Mouse (Mus musculus) C2C12 (cell line): ENCODE measurements around the gene Rtl1. TPM values are rescaled to one million over a fixed set of nuclear protein-coding genes. Genes with fewer than 3 reads are reported as not detected.

Experiments
- H3K27me3 ChIP-seq: one replicate; pipeline ENCODE4 v1.6.1; 2011; ENCODE audit not compliant: control insufficient read depth, insufficient read depth, insufficient read length
- H3K36me3 ChIP-seq: one replicate; pipeline ENCODE4 v1.6.1; 2011; ENCODE audit not compliant: control insufficient read depth, insufficient read depth
- H3K4me3 ChIP-seq: one replicate; pipeline ENCODE4 v1.5.1; 2011; ENCODE audit warnings: mild to moderate bottlenecking, control low read depth; ENCODE audit not compliant: poor library complexity, insufficient read depth, severe bottlenecking
- H3K79me2 ChIP-seq: one replicate; pipeline ENCODE4 v1.6.1; 2011; ENCODE audit not compliant: control insufficient read depth, insufficient read depth
- H3K79me3 ChIP-seq: one replicate; pipeline ENCODE4 v1.6.1; 2011; ENCODE audit warnings: low read depth, control low read depth
- H3ac ChIP-seq: one replicate; pipeline ENCODE3; 2011; ENCODE audit warnings: low read depth; ENCODE audit not compliant: control insufficient read depth, insufficient read length
- CEBPB ChIP-seq: IDR thresholded peaks from one replicate; pipeline ENCODE4 v1.6.1; 2011; ENCODE audit warnings: low read depth, mild to moderate bottlenecking, control low read depth, moderate library complexity
- CTCF ChIP-seq: IDR thresholded peaks from one replicate; pipeline ENCODE4 v1.5.1; 2011; ENCODE audit not compliant: control insufficient read depth, insufficient read depth, insufficient read length
- FOSL1 ChIP-seq: IDR thresholded peaks from one replicate; pipeline ENCODE4 v1.8.0; 2011; ENCODE audit warnings: mild to moderate bottlenecking, low read length; ENCODE audit not compliant: poor library complexity, insufficient read depth, severe bottlenecking
- MAX ChIP-seq: IDR thresholded peaks from one replicate; pipeline ENCODE4 v1.6.1; 2011; ENCODE audit warnings: mild to moderate bottlenecking, control low read depth
- MYOD1 ChIP-seq: IDR thresholded peaks from one replicate; pipeline ENCODE4 v1.6.1; 2011; ENCODE audit warnings: low read depth; ENCODE audit not compliant: control insufficient read depth, insufficient read length
- MYOG ChIP-seq: IDR thresholded peaks from one replicate; pipeline ENCODE4 v1.6.1; 2011; ENCODE audit not compliant: control insufficient read depth, insufficient read length; ENCODE audit errors: extremely low read depth
- USF1 ChIP-seq: IDR thresholded peaks from one replicate; pipeline ENCODE4 v1.6.1; 2011; ENCODE audit warnings: low read depth, mild to moderate bottlenecking, control low read depth, moderate library complexity
- polyA plus RNA-seq: library from polyadenylated mRNA; unstranded; fragments of >200 nt; fragmentation: generic; extraction: Trizol; gene quantifications from one replicate; pipeline ENCODE4 v1.2.1, GENCODE M21; 2012; ENCODE audit warnings: missing spikeins

The Rtl1 gene
- polyA plus RNA-seq, 1 experiment: not detected

GRCm38 (mm10) chr12:109617126-109617525, 17.0 kb upstream of the Rtl1 start:
- Histone ChIP-seq H3K79me2 (no peaks in the 10 kb centered on the region), H3K4me3 (no peak overlapping the region), H3K36me3 (no peaks in the 10 kb centered on the region), H3ac (no peak overlapping the region), H3K79me3 (no peaks in the 10 kb centered on the region), H3K27me3 (peaks cover 27% of the 10 kb centered on the region)
- TF ChIP-seq USF1 (no peak), MYOG (no peak), FOSL1 (no peak), CEBPB (no peak), CTCF (no peak), MYOD1 (no peak), MAX (no peak)

DNA sequence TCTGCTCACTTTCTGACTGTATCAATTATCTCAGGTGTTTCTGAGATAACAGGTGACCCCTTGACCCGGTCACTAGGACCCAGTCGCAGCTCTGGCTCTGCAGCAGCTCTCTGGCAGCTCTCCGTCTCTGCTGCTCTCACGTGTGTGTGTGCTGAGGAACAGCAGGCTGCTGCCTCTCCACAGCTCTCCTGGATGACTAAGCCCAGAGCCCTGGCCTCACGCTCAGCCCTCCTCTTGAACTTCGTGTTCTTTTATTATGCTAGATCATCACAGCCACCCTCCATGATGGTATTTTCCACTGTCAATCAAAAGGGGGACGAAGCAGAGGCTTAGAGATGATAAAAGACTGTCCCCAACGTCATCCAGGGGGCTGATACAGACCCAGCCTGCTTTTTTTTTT, 15.2 kb upstream of the Rtl1 start:
- Histone ChIP-seq H3ac (no peak overlapping the region), H3K36me3 (no peaks in the 10 kb centered on the region), H3K79me2 (no peaks in the 10 kb centered on the region), H3K4me3 (no peak overlapping the region), H3K79me3 (no peaks in the 10 kb centered on the region), H3K27me3 (peaks cover 32% of the 10 kb centered on the region)
- TF ChIP-seq MYOD1: no peak
- TF ChIP-seq MAX: no peak
- TF ChIP-seq CEBPB: no peak
- TF ChIP-seq CTCF: no peak
- TF ChIP-seq USF1: no peak
- no peak for TF ChIP-seq FOSL1
- no peak for TF ChIP-seq MYOG

- Histone ChIP-seq H3K27me3 (peaks cover 32% of the 10 kb centered on the region), H3K79me3 (no peaks in the 10 kb centered on the region), H3K79me2 (no peaks in the 10 kb centered on the region), H3K36me3 (no peaks in the 10 kb centered on the region), H3K4me3 (no peak overlapping the region), H3ac (no peak overlapping the region)
- TF ChIP-seq USF1 (no peak), MYOD1 (no peak), FOSL1 (no peak), MAX (no peak), CEBPB (no peak), MYOG (no peak), CTCF (no peak)
Measured at GRCm38 (mm10) chr12:109614416-109614815, 14.3 kb upstream of the Rtl1 start.

DNA sequence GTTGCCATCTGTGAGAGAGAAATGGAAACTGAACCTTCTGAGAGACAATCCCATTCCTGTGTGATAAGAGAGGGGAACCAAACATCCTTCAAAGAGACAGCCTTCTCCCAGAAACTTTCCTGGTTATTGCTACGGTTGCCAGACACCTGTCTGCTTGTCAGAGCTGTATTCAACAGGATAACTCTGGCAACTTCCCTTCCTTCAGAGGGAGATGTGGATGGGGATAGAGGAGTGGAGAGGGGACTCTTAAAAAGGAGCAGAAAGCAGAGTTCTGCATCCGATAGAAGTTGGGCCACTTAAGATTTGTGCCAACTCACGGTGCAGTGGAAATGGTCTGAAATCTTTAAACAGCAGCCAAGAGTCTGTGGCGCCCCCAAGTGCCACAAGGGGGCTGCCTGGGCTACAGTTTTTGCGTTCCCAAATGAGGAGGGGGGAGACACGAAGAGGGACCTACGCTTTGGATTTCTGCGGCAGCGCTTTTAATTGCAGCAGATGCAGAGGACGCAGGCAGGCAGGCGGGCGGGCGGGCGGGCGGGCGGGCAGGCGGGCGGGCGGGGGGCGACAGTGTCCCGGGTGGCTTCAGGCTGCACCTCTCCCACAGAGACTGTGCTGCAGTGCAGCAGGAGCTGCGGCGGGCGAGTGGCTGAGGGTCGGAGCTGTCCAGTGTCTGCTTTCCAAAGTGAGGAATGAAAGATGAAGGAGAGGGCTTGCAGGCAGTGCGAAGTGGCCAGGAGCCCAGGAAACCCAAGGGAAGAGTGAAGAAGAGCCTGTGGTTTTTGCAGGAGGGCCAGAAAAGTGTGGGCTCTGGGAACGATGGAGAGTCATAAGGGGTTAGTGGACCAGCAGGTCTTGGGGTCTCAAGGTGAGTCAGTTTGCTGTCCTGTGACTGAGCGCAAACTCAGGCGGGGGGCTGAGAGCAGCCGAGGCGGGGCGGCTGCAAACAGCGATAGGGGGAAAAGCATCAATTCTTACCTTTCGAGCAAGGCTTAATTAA, 12.6 kb upstream of the Rtl1 start:
- no peaks in the 10 kb centered on the region for H3K79me2 ChIP-seq
- TF ChIP-seq MAX: no peak
- TF ChIP-seq CEBPB: no peak
- no peak for TF ChIP-seq MYOD1
- TF ChIP-seq MYOG: no peak
- TF ChIP-seq USF1: no peak
- TF ChIP-seq CTCF: no peak
- no peaks in the 10 kb centered on the region for H3K36me3 ChIP-seq
- peaks cover 43% of the 10 kb centered on the region for H3K27me3 ChIP-seq
- H3K79me3 ChIP-seq: no peaks in the 10 kb centered on the region
- H3ac ChIP-seq: no peak overlapping the region
- no peak overlapping the region for H3K4me3 ChIP-seq

GRCm38 (mm10) chr12:109608576-109609440, 8.7 kb upstream of the Rtl1 start:
- H3K4me3 ChIP-seq: no peak overlapping the region
- H3K36me3 ChIP-seq: no peaks in the 10 kb centered on the region
- no peak overlapping the region for H3ac ChIP-seq
- H3K79me3 ChIP-seq: no peaks in the 10 kb centered on the region
- no peaks in the 10 kb centered on the region for H3K79me2 ChIP-seq
- TF ChIP-seq CTCF (peak; percentile 32), CEBPB (no peak)
- H3K27me3 ChIP-seq: peaks cover 46% of the 10 kb centered on the region
